Mouse (Mus musculus): ENCODE measurements around the gene Bdh1.
A peak's percentile ranks its signal among the peaks of the same experiment; 100 is the strongest.

Gene Bdh1

DNA sequence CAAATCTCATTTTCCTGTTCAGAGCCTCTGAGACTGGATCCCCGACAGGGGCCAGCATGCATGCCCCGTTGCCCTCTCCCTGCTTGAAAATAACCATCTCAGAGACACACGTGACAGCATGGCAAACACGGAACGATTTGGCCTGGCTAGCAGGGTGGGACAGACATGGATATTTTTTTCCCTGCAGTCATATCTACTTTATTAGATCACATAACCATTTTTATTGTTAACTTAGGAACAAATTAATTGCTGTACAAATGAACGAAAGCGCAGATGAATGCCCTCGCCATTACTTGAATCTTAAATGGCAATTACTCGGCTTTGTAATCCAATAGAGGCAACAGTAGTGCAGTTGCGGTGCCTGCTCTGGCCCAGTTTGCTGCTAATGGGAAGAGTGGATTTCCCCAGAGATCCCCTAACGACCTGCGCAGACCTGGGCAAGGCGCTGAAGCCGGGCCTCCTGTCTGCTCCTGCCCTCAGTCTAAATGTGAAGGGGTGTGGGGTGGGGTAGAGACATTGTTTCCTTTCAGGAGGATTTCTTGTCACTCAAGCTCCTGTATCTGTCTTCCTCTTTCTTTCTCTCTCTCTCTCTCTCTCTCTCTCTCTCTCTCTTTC, 79.8 kb downstream of the Bdh1 start:
- DNase-seq = peak in 1 of 2 experiments; percentile 19

DNA sequence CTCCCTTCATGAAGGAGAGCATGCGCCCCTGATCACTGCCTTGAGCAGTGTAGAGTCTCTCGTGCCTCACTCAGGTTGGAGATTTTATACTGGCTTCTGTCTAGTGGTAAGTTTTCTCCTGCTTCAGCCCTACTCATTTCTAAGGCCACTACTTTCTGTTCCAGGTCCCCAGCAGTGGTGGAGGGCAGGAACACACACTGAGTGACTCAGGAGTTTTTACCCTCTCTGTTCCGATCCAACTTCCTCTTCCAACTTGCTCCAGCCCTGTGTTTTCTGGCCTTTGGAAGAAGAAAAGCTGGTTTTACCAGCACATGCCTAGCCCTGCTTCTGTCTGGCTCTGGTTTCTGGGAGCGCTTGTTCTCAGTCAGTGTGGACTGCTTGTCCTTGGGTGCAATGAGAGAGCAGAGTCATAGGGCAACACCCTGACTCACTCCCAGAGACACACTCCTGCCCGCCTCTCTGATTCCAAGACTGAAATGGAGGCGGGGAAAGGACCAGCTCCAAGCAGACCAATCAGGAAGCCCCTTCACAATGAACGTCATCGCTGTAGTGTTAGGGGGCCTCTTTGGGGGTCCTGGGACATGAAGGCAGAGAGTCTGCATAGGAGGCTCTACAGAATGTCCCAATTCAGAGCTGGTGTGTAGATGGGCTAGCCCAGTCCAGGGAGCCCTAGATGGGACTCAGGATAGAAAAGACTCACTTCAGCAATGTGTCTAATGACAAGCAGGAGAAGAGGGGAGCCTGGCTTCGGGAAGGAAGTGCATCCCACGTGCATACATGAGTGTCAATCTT, 84.8 kb downstream of the Bdh1 start:
- no peak for DNase-seq

DNA sequence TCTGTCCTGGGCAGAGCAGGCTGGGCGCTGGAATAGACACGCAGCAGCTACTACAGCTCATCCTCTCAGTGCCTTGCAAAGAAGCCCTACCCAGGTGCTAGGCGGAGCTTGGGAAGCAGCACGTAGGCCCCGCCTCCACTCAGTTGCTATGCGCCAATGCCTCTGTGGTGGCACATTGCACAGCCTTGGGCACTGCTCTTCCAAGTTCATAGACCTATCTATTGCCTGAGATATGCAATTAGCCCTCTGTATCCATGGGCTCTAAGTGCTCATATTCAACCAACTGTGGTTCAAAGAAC, 85.3 kb downstream of the Bdh1 start:
- DNase-seq = no peak

- no peak for DNase-seq
Observed at GRCm38 (mm10) chr16:31507794-31508526, 85.9 kb downstream of the Bdh1 start.

All from cerebellum, postnatal 25 days (tissue).